Mouse (Mus musculus) liver, embryonic 14.5 days (tissue): ENCODE data around the gene Diras2. TPM values are rescaled to one million over a fixed set of nuclear protein-coding genes. Genes with fewer than 3 reads are reported as not detected.

Source experiments
- ATAC-seq: fragments of 200-750 bp; cut with Nextera tagmentation; 2 replicates; pipeline ENCODE4 v1.8.0; 2017; ENCODE audit warnings: moderate number of reproducible peaks, mild to moderate bottlenecking, moderate library complexity; ENCODE audit not compliant: insufficient read depth
- DNase-seq, 3 experiments: peaks; one replicate each; pipeline ENCODE4 v3.0.0-alpha.2; 2012 to 2013; ENCODE audit warnings: low read depth in 3 of 3, low spot score in 3 of 3
- H3K27ac ChIP-seq: fragments of 300-500 bp; sonication (generic); 2 replicates; pipeline ENCODE4 v1.5.1; 2014; ENCODE audit warnings: moderate library complexity, mild to moderate bottlenecking, control low read depth, inconsistent platforms
- H3K27me3 ChIP-seq: fragments of 300-500 bp; sonication (generic); 2 replicates; pipeline ENCODE4 v1.6.1; 2014; ENCODE audit warnings: mild to moderate bottlenecking, low read length, moderate library complexity; ENCODE audit not compliant: control insufficient read depth, insufficient read depth
- H3K36me3 ChIP-seq: fragments of 300-500 bp; sonication (generic); replicated peaks from 2 replicates; pipeline ENCODE4 v1.6.1; 2014; ENCODE audit warnings: low read depth; ENCODE audit not compliant: control insufficient read depth, insufficient read depth
- H3K4me1 ChIP-seq, 2 experiments: fragments of 200-500 bp in 1 of 2; fragments of 300-500 bp in 1 of 2; sonication (generic) in 1 of 2; replicated peaks; 2 replicates each; pipeline ENCODE4 v1.6.1; 2012 to 2014; ENCODE audit warnings: antibody characterized with exemption in 1 of 2, inconsistent platforms in 1 of 2, low read length in 1 of 2; ENCODE audit not compliant: control insufficient read depth in 2 of 2, insufficient read depth in 2 of 2
- H3K4me2 ChIP-seq: fragments of 300-500 bp; sonication (generic); 2 replicates; pipeline ENCODE4 v1.6.1; 2014; ENCODE audit warnings: low read depth, mild to moderate bottlenecking, control low read depth, moderate library complexity
- H3K4me3 ChIP-seq, 2 experiments: fragments of 200-500 bp in 1 of 2; fragments of 300-500 bp in 1 of 2; sonication (generic) in 1 of 2; 2 replicates each; pipeline ENCODE4 v1.5.1; 2012 to 2014; ENCODE audit warnings: low read depth in 2 of 2, low read length in 2 of 2, mild to moderate bottlenecking in 2 of 2, control low read depth in 1 of 2, inconsistent platforms in 1 of 2, moderate library complexity in 1 of 2; ENCODE audit not compliant: insufficient read depth in 1 of 2
- H3K9ac ChIP-seq: fragments of 300-500 bp; sonication (generic); replicated peaks from 2 replicates; pipeline ENCODE4 v1.6.1; 2014; ENCODE audit warnings: mild to moderate bottlenecking, control low read depth, moderate library complexity
- H3K9me3 ChIP-seq: fragments of 300-500 bp; sonication (generic); 2 replicates; pipeline ENCODE4 v1.6.1; 2016; ENCODE audit warnings: low read length, mixed read lengths; ENCODE audit not compliant: control insufficient read depth
- CTCF ChIP-seq: IDR thresholded peaks from 2 replicates; pipeline ENCODE4 v1.5.1; 2016; ENCODE audit warnings: antibody characterized with exemption, low read depth, control low read depth
- EP300 ChIP-seq: IDR thresholded peaks from 2 replicates; pipeline ENCODE4 v1.6.1; 2016; ENCODE audit warnings: antibody characterized with exemption, low read depth
- WGBS: fragments of 180-500 bp; shearing (Covaris S2); extraction: QIAGEN DNeasy Blood & Tissue Kit; methylation state at CpG from one replicate; pipeline ENCODE4 v1.1.7; 2014; ENCODE audit not compliant: insufficient replicate concordance; 5-methylcytosine and 5-hydroxymethylcytosine counted together
- polyA plus RNA-seq, 2 experiments: library from polyadenylated mRNA; depleted of rRNA in 1 of 2; stranded (reverse) in 1 of 2; unstranded in 1 of 2; fragments of >200 nt; fragmentation: Nextera tagmentation in 1 of 2; extraction: Ambion mirVana in 1 of 2; gene quantifications; 2 replicates each; pipeline versions ENCODE4 v1.2.1 to v1.2.3; 2012 to 2014

The Diras2 gene
- polyA plus RNA-seq, 2 experiments: 0.06 to 0.20 TPM

DNA sequence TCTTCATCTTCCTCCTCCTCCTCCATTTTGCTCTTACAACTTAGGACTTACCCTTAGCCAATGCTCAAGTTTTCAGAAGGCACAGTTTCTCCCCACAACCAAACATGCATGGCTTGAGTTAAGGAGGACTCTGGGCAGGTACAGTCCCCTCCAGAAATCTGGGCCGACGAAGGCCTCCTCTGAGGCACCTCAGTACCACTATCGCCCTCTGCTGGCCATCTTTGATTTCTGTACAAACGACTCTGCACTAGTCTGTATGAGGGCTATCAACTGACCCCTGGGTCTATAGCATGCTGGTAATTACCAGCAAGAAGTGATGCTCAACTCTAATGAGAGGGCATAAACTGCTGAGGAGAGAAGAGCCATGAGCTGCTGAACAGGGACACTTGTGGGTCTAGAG, 4.5 kb upstream of the Diras2 start:
- Histone ChIP-seq H3K27ac (no peak overlapping the region), H3K9me3 (no peaks in the 10 kb centered on the region), H3K4me1 (no peaks in the 10 kb centered on the region), H3K4me3 (no peak overlapping the region), H3K4me2 (no peak overlapping the region), H3K27me3 (no peaks in the 10 kb centered on the region; the same call in 1 of the 2 replicates), H3K36me3 (no peaks in the 10 kb centered on the region), H3K9ac (no peak overlapping the region)
- DNase-seq (peak; percentile 12 to 24 (median 23)), ATAC-seq (no peak)
- 6% methylated on average over 4 of the region's 4 CpGs for WGBS
- TF ChIP-seq CTCF (peak; percentile 77), EP300 (no peak)

GRCm38 (mm10) chr13:52533644-52534043, 2.6 kb upstream of the Diras2 start:
- Histone ChIP-seq H3K9ac (no peak overlapping the region), H3K4me1 (no peaks in the 10 kb centered on the region), H3K4me2 (no peak overlapping the region), H3K36me3 (no peaks in the 10 kb centered on the region), H3K27ac (no peak overlapping the region), H3K9me3 (no peaks in the 10 kb centered on the region), H3K4me3 (no peak overlapping the region), H3K27me3 (peaks cover 10% of the 10 kb centered on the region)
- DNase-seq: no peak
- no peak for ATAC-seq
- no peak for TF ChIP-seq CTCF
- TF ChIP-seq EP300: no peak
- WGBS: 60% methylated on average over 5 of the region's 5 CpGs

DNA sequence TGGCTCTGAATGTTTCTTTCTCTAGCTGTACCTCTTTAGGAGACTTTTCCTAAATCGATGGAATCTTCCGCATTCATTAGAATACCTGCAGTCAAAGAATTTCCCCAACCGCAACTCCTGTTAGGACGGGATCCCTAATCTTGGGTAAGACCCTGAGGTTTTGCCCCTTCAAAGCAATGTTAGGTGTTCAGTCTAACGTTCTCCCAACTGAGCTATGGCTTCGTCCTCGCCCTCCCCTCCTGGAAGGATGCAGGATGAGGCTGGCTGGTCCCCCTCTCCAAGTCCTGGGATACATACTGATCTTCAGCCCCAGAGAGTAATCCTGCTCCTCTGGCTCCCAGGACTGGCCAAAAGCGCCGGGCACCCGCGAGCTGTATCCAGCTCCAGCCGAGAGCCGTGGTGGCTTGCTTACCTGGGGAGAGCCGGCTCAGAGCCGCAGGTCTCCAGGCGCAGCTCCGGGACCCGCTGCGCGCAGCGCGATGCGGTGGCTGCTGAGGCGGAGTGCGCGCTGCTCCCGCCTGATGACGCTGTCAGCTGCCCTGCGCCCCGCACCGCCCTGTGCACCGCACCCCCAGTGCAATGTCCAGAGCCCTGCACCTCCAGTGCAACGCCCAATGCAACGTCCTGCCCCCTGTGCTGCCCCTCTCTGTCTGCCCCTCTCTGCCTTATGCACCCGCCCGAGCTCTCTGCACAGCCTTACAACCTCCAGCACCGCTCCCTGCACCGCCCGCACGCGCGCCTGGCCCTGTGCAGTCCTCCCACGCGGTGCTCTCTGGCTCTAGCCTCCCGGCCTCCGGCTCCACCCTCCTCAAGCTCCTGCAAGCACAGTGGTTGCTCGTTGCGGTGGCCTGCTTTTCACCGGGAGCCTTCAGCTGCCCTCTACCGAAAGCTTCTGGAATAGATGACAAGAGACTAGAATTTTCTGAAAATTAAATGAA, 802 bp downstream of the Diras2 start:
- no peak overlapping the region for H3K9ac ChIP-seq
- no peaks in the 10 kb centered on the region for H3K36me3 ChIP-seq
- peaks cover 10% of the 10 kb centered on the region for H3K27me3 ChIP-seq
- no peaks in the 10 kb centered on the region for H3K9me3 ChIP-seq
- peak; percentile 7 to 23 (median 9) for DNase-seq
- no peaks in the 10 kb centered on the region for H3K4me1 ChIP-seq
- H3K4me3 ChIP-seq: peak overlapping the region; percentile 18 to 27; a peak in 3 of 4 replicates
- peak overlapping the region; percentile 57 for H3K4me2 ChIP-seq
- no peak for TF ChIP-seq EP300
- TF ChIP-seq CTCF: peak; percentile 55
- no peak overlapping the region for H3K27ac ChIP-seq
- 4% methylated on average over 50 of the region's 50 CpGs for WGBS
- ATAC-seq: no peak

- peaks cover 10% of the 10 kb centered on the region for H3K27me3 ChIP-seq
- H3K27ac ChIP-seq: no peak overlapping the region
- H3K36me3 ChIP-seq: no peaks in the 10 kb centered on the region
- H3K9me3 ChIP-seq: no peaks in the 10 kb centered on the region
- 55% methylated on average over 13 of the region's 13 CpGs for WGBS
- H3K4me3 ChIP-seq: no peak overlapping the region
- no peak for TF ChIP-seq CTCF
- TF ChIP-seq EP300: no peak
- no peak for DNase-seq
- H3K4me2 ChIP-seq: no peak overlapping the region
- no peaks in the 10 kb centered on the region for H3K4me1 ChIP-seq
- no peak for ATAC-seq
- no peak overlapping the region for H3K9ac ChIP-seq
Observed at GRCm38 (mm10) chr13:52529188-52529972, 1.7 kb downstream of the Diras2 start.

DNA sequence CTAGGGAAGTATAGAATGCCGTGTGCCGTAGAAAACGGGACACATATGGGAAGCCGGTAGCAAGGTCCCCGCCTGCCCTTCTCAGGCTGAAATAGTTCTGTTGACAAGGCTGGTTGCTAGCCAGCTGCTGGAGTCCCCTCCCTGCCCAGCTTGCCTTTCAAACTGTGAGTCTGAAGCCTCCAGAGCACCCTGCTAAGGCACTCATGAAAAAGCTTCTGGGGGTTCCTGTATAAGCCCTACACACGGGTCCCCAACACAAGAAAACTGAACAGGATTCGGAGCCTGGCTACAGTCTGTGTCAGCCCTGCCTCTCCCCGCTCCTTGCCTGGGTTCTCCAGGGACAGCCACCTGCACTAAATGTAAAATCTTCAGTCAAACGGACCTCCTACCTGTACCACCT, 2.3 kb downstream of the Diras2 start:
- no peaks in the 10 kb centered on the region for H3K9me3 ChIP-seq
- no peak for ATAC-seq
- DNase-seq: no peak
- no peak overlapping the region for H3K4me2 ChIP-seq
- WGBS: 62% methylated on average over 9 of the region's 9 CpGs
- no peak overlapping the region for H3K9ac ChIP-seq
- TF ChIP-seq CTCF: no peak
- no peak for TF ChIP-seq EP300
- no peak overlapping the region for H3K27ac ChIP-seq
- no peak overlapping the region for H3K4me3 ChIP-seq
- no peaks in the 10 kb centered on the region for H3K36me3 ChIP-seq
- H3K27me3 ChIP-seq: peaks cover 10% of the 10 kb centered on the region
- no peaks in the 10 kb centered on the region for H3K4me1 ChIP-seq
